Mouse (Mus musculus): ENCODE measurements around the gene Psg25. TPM values are rescaled to one million over a fixed set of nuclear protein-coding genes. Genes with fewer than 3 reads are reported as not detected.
"Not testable (repeated sequence)": the region's sequence is repeated elsewhere in the genome, so short reads cannot be mapped to it uniquely, and the experiment has no call there.

Gene Psg25
- not detected for total RNA-seq (2022)

- DNase-seq (ENCODE audit: low spot score in 2 of 2) = no peak
These were observed at the start of gene Psg25 for GRCm38 (mm10) chr7:18532169-18532568. TSS of gene Psg25 (minus strand) at chr7:18532269.

DNA sequence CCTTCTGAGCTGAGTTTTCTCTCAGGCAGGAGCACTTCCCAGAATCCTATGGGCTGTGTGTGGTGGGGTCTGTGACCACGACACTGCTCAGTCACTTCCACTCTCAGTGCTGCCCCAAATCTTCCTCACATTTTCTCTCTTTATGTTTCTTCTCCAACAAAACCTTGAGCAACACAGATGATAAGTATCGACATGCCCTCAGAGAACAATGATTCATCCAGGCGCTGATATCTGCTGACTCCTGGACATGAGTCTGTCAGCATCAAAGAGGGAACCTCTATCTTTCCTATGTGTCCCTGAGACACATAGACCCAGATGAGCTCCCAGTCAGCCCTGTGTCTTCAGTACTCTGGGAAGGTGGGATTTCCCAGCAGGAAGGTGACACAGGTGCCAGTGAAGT lies 35.1 kb upstream of the Psg25 start, which contains the start of gene Psg27:
Gene Psg27, minus strand, starts transcription at position 101 of the 400 bp plus-strand sequence.
- no peak for DNase-seq (ENCODE audit: low spot score in 2 of 2)

DNA sequence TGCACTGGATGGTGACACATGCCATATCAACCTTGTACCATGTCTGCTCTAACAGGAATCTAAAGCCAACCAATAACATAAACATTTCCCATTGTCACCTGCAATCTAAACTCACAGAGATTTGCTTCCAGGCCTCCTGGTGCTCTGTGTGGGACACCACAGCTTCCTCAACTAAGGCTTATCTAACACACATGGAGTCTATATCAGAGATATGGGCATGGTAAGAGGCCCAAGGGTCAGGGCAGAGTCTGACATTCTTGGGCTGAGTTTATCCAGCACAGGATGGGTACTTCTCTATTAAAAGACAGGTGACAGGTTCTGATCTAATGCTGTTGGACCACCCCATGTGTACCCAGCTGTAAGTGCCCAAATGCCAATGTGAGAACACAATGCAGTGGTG lies 27.8 kb upstream of the Psg25 start:
- DNase-seq (ENCODE audit: low spot score in 2 of 2) = no peak

- DNase-seq (ENCODE audit: low spot score in 2 of 2) = not testable (repeated sequence)
These were observed 23.7 kb upstream of the Psg25 start for GRCm38 (mm10) chr7:18555751-18556150.

GRCm38 (mm10) chr7:18533420-18533819 lies 1.4 kb upstream of the Psg25 start:
- no peak for DNase-seq (ENCODE audit: low spot score in 2 of 2)

DNA sequence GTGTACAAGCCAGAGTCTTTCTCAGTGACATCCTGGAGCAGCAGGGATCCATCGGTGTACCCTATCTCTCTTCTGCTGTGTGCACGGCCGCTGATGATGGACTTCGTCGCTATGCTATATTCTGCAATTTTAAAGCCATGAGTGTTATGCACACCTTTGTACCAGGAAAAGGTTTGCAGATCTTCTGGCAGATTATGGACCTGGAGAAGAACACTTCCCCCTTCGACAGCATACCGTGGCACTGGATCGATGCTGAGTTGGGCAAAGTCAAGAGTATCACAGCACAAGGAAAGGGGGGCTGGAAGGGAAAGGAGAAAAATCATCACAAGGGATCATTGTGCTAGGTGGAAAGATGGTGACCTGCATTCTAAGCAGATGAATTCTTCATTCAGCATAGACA lies 7.4 kb downstream of the Psg25 start:
- no peak for DNase-seq (ENCODE audit: low spot score in 2 of 2)

GRCm38 (mm10) chr7:18512848-18513247 lies 19.2 kb downstream of the Psg25 start:
- DNase-seq (ENCODE audit: low spot score in 2 of 2) = not testable (repeated sequence)

- not testable (repeated sequence) for DNase-seq (ENCODE audit: low spot score in 2 of 2)
These were observed 19.7 kb downstream of the Psg25 start for GRCm38 (mm10) chr7:18512417-18512816.

- DNase-seq (ENCODE audit: low spot score in 2 of 2) = no peak
These were observed 20.6 kb downstream of the Psg25 start for GRCm38 (mm10) chr7:18511479-18511878.

GRCm38 (mm10) chr7:18484077-18484476 lies 48.0 kb downstream of the Psg25 start, which contains the start of gene Psg26:
TSS of gene Psg26 (minus strand) at chr7:18484177.
- no peak for DNase-seq (ENCODE audit: low spot score in 2 of 2)

Other genes with a start within 250 kb of the Psg25 start
- gene Psg18, start 177.3 kb downstream of the Psg25 start, total RNA-seq (2022) = not detected
- gene Psg28, start 100.2 kb downstream of the Psg25 start, total RNA-seq (2022) = not detected
- not detected for gene Psg26, start 48.1 kb downstream of the Psg25 start, total RNA-seq (2022)
- not detected for gene Psg27, start 35.0 kb upstream of the Psg25 start, total RNA-seq (2022)
- gene Psg23, start 84.2 kb upstream of the Psg25 start, total RNA-seq (2022) = not detected
- gene Psg21, start 124.5 kb upstream of the Psg25 start, total RNA-seq (2022) = not detected
- gene Psg20, start 153.9 kb upstream of the Psg25 start, total RNA-seq (2022) = not detected
- gene Psg22, start 185.8 kb upstream of the Psg25 start, total RNA-seq (2022) = not detected

Measured in gastrocnemius, adult 8-10 months (tissue).